Mouse (Mus musculus) heart, postnatal 4 days (tissue): ENCODE measurements at regions not wholly inside any gene's neighbourhood (a gene's known extent, or its start where the extent isn't known, plus 50 kb on each side); places are given as distances from the start of the nearest gene placed in this dataset.

Source experiments
- DNase-seq: peaks from one replicate; pipeline ENCODE4 v3.0.0; 2021

- no peak for DNase-seq
Measured at GRCm38 (mm10) chr8:25463532-25463931, 639.4 kb upstream of the Adam5 start.

DNA sequence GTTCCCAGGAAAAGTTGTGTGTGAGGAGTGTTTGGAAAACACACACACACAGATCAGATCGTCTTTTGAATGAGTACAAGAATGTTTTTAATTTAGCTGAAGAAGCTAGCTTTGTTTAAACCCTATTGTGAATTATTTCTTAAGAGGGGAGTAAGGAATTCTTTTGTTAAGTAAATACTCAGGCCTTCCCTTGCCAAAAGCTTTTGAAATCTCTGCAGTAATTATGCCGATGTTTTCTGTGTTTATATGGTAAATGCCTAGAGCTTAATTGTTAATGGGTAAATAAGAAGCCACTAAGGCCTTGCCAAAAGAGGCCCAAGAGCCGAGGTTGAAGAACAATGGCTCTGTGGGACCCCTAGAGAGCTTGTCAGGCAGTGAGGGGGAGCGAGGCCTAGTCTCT lies 638.3 kb upstream of the Adam5 start:
- no peak for DNase-seq

- DNase-seq = no peak
Measured at GRCm38 (mm10) chr8:25455644-25456043, 631.5 kb upstream of the Adam5 start.

DNA sequence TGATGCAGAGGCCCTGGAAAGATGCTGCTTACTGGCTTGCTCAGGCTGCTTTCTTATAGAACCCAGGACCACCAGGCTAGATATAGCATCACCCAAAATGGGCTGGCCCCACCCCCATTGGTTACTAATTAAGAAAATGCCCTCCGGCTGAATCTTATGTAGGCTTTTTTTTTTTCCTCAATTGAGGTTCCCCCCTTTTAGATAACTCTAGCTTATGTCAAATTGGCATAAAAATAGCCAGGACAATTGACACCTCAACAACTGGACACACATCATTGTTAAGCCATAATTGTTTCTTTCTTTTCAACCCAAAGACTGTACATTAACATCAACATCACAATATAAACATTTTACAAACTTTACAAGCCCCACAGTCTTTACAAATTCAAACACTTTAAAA lies 630.8 kb upstream of the Adam5 start:
- no peak for DNase-seq

- no peak for DNase-seq
Measured at GRCm38 (mm10) chr8:25453826-25454225, 629.7 kb upstream of the Adam5 start.

GRCm38 (mm10) chr8:25450544-25450943 lies 626.4 kb upstream of the Adam5 start:
- no peak for DNase-seq

DNA sequence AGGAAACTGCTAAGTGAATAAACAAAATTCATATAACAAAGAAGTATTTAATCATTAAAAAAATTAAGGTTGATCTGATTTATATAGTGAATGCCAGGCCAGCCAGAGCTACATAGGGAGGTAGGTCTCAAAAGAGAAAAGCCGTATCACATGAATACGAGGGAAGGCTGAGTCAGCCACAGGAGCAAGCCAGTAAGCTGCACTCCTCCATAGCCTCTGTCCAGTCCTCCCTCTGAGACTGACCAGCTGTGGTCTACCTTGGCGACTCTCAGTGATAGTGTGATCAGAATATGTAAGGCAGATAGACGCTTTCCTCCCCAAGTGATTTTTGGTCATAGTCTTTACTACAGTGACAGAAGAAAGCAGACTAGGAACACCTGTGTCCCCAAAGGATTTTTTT lies 625.4 kb upstream of the Adam5 start:
- no peak for DNase-seq

GRCm38 (mm10) chr8:25447900-25448299 lies 623.7 kb upstream of the Adam5 start:
- DNase-seq = no peak

DNA sequence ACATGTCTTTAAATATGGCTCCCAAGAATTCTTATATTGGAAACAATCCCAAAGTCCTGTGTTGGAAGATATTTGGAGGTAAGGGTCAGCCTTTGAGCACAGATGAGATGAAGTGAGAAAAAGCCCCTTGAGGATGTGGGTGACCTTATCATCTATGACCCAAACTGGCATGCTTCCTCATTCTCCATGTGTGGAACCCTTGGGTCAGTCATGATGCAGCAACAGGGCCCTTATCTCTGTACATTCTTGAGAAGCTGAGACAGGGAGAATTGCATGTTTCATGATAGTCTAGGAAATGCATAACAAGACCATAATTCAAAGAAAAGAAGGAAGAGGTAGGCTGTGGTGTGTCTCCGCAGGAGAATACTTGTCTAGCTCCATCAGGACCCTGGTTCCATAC lies 621.8 kb upstream of the Adam5 start:
- no peak for DNase-seq

GRCm38 (mm10) chr8:25445054-25445453 lies 620.9 kb upstream of the Adam5 start:
- DNase-seq = no peak

GRCm38 (mm10) chr8:25443552-25443951 lies 619.4 kb upstream of the Adam5 start:
- no peak for DNase-seq

DNA sequence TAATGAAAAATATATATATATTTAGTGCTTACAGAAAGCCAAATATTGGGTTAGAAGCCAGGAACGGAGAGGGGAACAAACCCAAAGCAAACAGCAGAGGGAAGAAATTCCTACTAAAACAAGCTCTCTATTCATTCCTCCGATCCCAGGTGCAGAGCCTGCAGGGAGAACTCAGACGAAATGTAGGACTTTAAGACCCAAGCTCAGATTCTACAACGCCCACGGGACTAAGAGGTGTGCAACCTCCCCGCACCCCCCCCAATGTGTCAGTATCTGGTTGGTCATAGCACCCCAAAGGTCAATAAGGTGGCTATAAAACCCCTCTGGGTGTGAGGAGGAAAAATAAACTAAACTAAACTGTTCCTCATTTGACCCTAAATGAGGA lies 616.9 kb upstream of the Adam5 start:
- no peak for DNase-seq

DNA sequence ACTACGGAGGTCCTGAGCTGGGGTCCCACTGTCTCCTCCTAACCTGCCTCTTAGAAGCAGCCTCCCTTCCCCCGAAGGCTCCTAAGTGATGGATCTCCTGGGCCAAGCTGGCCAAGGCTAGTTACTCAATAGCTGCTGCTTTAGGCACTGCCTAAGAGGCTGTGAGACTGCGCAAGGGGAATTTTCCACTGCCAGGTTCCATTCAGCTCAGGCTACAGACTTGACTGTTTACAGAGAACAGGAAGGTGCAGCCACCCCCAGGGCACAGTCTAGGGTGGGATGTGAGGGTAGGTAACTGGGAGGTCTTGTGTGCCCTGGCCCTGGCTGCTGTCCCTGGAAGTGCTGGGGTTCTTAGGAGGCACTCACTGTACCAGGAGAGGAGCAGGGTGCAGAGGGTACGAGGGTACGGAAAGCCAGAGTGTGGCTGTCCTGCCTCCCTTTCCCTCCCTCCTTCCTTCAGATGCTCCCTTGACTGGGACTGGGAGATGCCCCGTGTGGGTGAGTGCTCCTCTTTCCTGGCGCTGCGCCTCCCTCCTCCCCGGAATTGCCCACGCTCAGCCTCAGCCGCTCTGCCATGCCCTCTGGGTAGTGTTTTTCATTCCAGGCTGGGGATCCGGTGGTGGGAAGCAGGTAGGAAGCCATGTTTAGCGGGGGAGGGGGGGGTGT lies 616.4 kb upstream of the Adam5 start:
- DNase-seq = no peak

GRCm38 (mm10) chr8:25439971-25440370 lies 615.8 kb upstream of the Adam5 start:
- DNase-seq = no peak

GRCm38 (mm10) chr8:25438021-25438620 lies 614.0 kb upstream of the Adam5 start:
- DNase-seq = no peak

DNA sequence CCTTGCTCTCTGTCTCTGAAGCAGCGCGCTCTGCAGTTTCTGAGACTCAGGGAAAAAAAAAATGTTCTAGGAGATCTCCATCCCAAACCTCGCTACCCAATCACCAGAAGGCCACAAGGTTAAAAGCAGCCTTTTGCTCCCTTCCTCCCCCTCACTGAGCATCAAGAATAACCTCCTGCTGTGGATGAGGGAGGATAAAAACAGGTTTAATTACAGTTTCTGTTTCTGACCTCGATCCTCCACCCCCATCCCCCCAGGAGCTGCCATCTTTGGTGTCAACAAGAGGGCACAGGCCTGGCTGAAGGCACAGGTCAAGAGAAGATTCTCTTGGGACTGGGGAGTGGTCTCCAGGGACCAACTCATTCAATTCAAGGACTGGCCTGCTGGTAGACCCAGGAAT lies 613.0 kb upstream of the Adam5 start:
- DNase-seq = no peak

DNA sequence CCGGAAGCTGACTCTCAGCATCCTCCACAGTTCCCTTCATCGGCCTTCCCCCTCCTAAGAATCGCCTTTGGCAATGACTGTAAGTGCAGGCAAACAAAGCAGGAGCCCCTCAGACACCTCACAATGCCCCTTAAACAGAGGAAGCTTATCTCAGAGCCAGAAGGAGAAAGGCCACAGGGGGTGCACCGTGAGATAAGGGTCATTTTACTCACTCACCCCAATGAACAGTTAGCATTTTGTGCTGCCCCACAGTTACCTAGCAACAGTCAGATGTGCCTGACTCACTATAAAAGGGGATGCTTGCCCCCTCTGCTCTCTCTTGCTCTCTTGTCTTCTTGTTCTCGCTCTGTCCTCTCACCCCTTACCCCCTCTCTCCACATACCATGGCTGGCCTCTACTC lies 606.4 kb upstream of the Adam5 start:
- no peak for DNase-seq

- DNase-seq = no peak
Measured at GRCm38 (mm10) chr8:25429846-25430482, 605.8 kb upstream of the Adam5 start.

GRCm38 (mm10) chr8:25428761-25429160 lies 604.6 kb upstream of the Adam5 start:
- DNase-seq = no peak

- DNase-seq = no peak
Measured at GRCm38 (mm10) chr8:25426207-25426606, 602.0 kb upstream of the Adam5 start.

GRCm38 (mm10) chr8:25421478-25421877 lies 597.3 kb upstream of the Adam5 start:
- DNase-seq = no peak

DNA sequence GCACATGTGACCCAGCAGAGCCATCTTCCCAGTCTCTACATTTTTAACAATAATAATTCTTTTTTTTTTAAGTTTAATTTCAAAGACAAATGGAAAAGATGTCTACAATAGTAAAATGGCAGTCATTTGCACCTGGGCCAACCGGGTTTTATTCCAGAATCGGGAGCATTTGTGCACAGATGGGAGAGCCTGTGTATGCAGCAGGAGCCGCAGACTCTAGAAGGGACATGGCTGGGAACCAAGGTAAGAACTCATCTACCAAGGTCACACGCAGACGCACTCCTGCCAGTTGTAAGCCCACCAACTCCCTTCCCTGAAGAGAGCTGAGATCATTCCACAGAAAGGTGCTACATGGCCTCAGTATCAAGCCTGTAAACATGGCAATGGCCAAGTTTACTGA lies 586.4 kb upstream of the Adam5 start:
- DNase-seq = no peak

DNA sequence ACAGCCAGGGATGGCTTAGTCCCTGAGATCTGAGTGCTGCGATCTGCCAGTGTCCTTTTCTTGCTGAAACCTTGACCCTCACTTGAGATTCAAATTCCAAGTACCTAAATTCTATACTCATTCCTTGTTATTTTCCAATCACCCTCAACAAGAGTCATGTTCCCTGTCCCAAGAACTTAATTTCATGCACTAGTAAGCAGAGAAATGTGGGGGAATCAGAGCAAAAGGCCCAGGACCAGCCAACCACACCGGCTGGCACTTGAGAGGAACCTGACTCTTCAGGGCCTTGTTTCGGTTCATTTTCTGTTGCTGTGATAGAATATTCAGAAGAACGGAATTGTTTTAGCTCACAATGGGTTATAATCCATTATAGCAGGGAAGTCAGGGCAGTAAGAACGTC lies 583.7 kb upstream of the Adam5 start:
- DNase-seq = no peak

DNA sequence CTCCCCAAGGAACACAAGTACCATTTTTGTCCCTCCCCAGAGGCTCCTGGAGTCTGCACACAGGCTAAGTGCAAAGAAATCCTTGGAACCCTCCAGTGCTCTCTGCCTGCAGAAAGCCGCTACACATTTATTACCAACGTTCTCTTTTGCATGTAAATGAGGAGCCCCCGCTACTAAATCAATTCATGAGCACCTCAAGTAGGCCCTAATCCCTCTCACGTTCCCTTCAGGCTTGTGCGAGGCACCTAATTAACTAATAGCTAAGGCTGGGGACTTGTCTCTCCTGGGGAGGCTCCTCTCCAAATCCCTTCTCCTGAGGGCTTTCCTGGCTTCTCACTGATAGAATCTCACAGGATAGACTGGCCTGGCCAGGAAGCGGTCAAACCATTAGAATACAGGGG lies 568.6 kb upstream of the Adam5 start:
- no peak for DNase-seq
